Comparison of ENCODE assay signal across 22 mouse cellular contexts in the genomic region with DNA sequence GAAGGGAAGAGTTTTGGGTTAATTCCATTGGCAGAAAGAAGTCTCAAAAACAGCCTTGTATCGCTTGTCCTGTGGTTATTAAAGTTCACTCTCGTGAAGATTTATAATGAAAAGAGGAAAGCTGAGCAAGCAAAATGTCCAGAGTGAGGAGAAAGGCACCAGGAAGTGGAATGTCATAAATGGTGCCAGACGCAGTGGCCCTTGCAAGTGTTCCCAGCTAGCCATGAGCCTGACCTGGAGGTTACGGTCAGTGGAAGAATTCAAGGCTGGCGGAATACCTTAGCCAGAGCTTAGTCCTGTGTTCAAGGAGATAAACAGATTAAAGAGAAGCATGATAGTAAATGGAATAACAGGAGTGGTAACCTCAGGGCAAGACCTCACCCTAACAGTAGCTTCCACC. TPM values are rescaled to one million over a fixed set of nuclear protein-coding genes. Genes with fewer than 3 reads are reported as not detected.
"Had no signal": no experiment of that assay in that cellular context is flagged by ENCODE, and none has a peak within 500 bp of the region (broad histone marks: within the 10 kb centered on the region; RNA-seq: fewer than 3 reads in every experiment).

No protein-coding gene starts in this region.

- H3K36me3 ChIP-seq: hindbrain, embryonic 12.5 days; intestine, embryonic 15.5 days had no signal

- H3K4me1 ChIP-seq: heart, embryonic 12.5 days; hindbrain, embryonic 10.5 days; hindbrain, embryonic 12.5 days; intestine, embryonic 15.5 days; limb, embryonic 10.5 days; limb, embryonic 12.5 days; liver, embryonic 13.5 days; liver, embryonic 15.5 days had no signal

- H3K27ac ChIP-seq: gastrocnemius, adult 2 months; hindbrain, embryonic 10.5 days; hindbrain, embryonic 12.5 days; hindbrain, embryonic 14.5 days; intestine, embryonic 15.5 days; kidney, postnatal 0 days; layer of hippocampus, adult 2 months; left cerebral cortex, adult 2 months; limb, embryonic 10.5 days; limb, embryonic 12.5 days; liver, embryonic 13.5 days; liver, embryonic 15.5 days had no signal

- H3K9ac ChIP-seq: heart, embryonic 12.5 days; hindbrain, embryonic 12.5 days; hindbrain, embryonic 14.5 days; intestine, embryonic 15.5 days; limb, embryonic 12.5 days; liver, embryonic 13.5 days; liver, embryonic 15.5 days; liver, postnatal 0 days had no signal

- H3K4me3 ChIP-seq: gastrocnemius, adult 2 months; heart, embryonic 12.5 days; hindbrain, embryonic 10.5 days; hindbrain, embryonic 12.5 days; intestine, embryonic 15.5 days; layer of hippocampus, adult 2 months; left cerebral cortex, adult 2 months; limb, embryonic 10.5 days; limb, embryonic 12.5 days; liver, embryonic 13.5 days; liver, embryonic 15.5 days had no signal

- H3K27me3 ChIP-seq: heart, embryonic 12.5 days; hindbrain, embryonic 12.5 days; intestine, embryonic 15.5 days; limb, embryonic 12.5 days; liver, embryonic 13.5 days; liver, embryonic 15.5 days had no signal

- DNase-seq: gastrocnemius, adult 2 months; gastrocnemius, postnatal 10 days; gastrocnemius, postnatal 25 days; heart, adult 18-20 months; heart, postnatal 10 days; heart, postnatal 4 days; kidney, postnatal 4 days; liver, embryonic 13.5 days; liver, postnatal 0 days had no signal

RNA-seq across cellular contexts. Expression of a gene that starts 25.1 kb away (rescaled TPM):
- total RNA-seq: granulocyte monocyte progenitor cell, adult 5-6 weeks had no signal
- polyA plus RNA-seq: inflammation-experienced regulatory T-cells, adult 6 months had no signal
